ENCODE assay signal across 22 mouse cellular contexts in the genomic region with DNA sequence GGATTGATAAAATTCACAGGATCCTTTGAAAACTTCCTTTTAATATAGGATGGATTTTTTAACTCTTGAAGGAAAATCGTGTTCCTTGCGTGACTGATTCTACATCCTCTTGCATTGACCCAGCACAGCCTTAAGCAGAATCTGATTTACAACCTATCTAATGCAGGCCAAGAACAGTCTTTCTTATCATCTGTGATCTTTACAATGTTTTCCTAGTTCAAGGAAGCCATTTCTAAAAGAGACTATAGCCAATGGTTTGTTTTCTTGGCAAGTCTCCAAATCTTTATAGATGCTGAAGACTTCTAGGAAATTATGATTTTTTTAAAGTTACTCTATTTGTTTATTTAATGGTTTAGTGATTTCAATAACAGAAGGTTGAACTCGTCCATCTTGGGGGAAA. TPM values are rescaled to one million over a fixed set of nuclear protein-coding genes. Genes with fewer than 3 reads are reported as not detected.
DNase-seq lines count a peak whose midpoint lies in the region; ATAC-seq and TF ChIP-seq lines count a peak whose summit lies in the region.
"Had no signal": no experiment of that assay in that cellular context is flagged by ENCODE, and none has a peak within 500 bp of the region (broad histone marks: within the 10 kb centered on the region; RNA-seq: fewer than 3 reads in every experiment).

No protein-coding gene starts in this region.

- no peak for ATAC-seq in kidney, postnatal 0 days (replicated peaks; ENCODE audit: low FRiP score, low read depth)
- ATAC-seq in intestine, embryonic 16.5 days = peak; percentile 50; the same call in 1 of the 2 replicates
- ATAC-seq: forebrain, embryonic 14.5 days; forebrain, embryonic 16.5 days had no signal

- H3K4me3 ChIP-seq in kidney, postnatal 0 days (replicated peaks; ENCODE audit: low read depth, low read length) = no peak overlapping the region
- H3K4me3 ChIP-seq in intestine, embryonic 16.5 days (ENCODE audit: low read length) = no peak overlapping the region
- H3K4me3 ChIP-seq: embryonic facial prominence, embryonic 13.5 days; embryonic facial prominence, embryonic 15.5 days; erythroblast, embryonic 14.5 days; forebrain, embryonic 10.5 days; forebrain, embryonic 12.5 days had no signal

- no peaks in the 10 kb centered on the region for H3K36me3 ChIP-seq in kidney, postnatal 0 days (ENCODE audit: insufficient read depth, low read length)
- H3K36me3 ChIP-seq in intestine, embryonic 16.5 days (ENCODE audit: control insufficient read depth, insufficient read depth, low read length) = no peaks in the 10 kb centered on the region
- H3K36me3 ChIP-seq: embryonic facial prominence, embryonic 13.5 days; embryonic facial prominence, embryonic 15.5 days; forebrain, embryonic 10.5 days; forebrain, embryonic 12.5 days had no signal

- TF ChIP-seq CTCF in kidney, postnatal 0 days (IDR thresholded peaks at IDR 0.05; ENCODE audit: low read depth) = no peak

- H3K4me1 ChIP-seq in kidney, postnatal 0 days (replicated peaks; ENCODE audit: insufficient read depth, low read length) = peaks cover 10% of the 10 kb centered on the region
- H3K4me1 ChIP-seq in intestine, embryonic 16.5 days (ENCODE audit: control insufficient read depth, insufficient read depth, low read length) = 0 out of 2 replicates have a peak, but pooled peaks cover 4% of the 10 kb centered on the region
- H3K4me1 ChIP-seq: forebrain, embryonic 12.5 days had no signal

- H3K27me3 ChIP-seq in kidney, postnatal 0 days (ENCODE audit: insufficient read depth, low read length) = no peaks in the 10 kb centered on the region
- no peaks in the 10 kb centered on the region for H3K27me3 ChIP-seq in intestine, embryonic 16.5 days (replicated peaks; ENCODE audit: control insufficient read depth, insufficient read depth, low read length)
- H3K27me3 ChIP-seq: embryonic facial prominence, embryonic 13.5 days; embryonic facial prominence, embryonic 15.5 days; forebrain, embryonic 12.5 days had no signal

- no peak overlapping the region for H3K27ac ChIP-seq in kidney, postnatal 0 days
- H3K27ac ChIP-seq in intestine, embryonic 16.5 days (ENCODE audit: low read length) = no peak overlapping the region
- H3K27ac ChIP-seq: embryonic facial prominence, embryonic 13.5 days; embryonic facial prominence, embryonic 15.5 days; forebrain, embryonic 10.5 days; forebrain, embryonic 12.5 days had no signal

- no peaks in the 10 kb centered on the region for H3K9me3 ChIP-seq in kidney, postnatal 0 days (replicated peaks; ENCODE audit: low read length)
- H3K9me3 ChIP-seq in intestine, embryonic 16.5 days (ENCODE audit: control insufficient read depth, low read length) = no peaks in the 10 kb centered on the region
- H3K9me3 ChIP-seq: embryonic facial prominence, embryonic 13.5 days; embryonic facial prominence, embryonic 15.5 days; forebrain, embryonic 10.5 days; forebrain, embryonic 12.5 days had no signal

- peak; percentile 62 for DNase-seq in kidney, postnatal 0 days (ENCODE audit: low spot score)
- no peak for DNase-seq in kidney, postnatal 36 days
- peak; percentile 35 for DNase-seq in large intestine, adult 2 months (ENCODE audit: low read depth, low spot score)
- DNase-seq in right cerebral cortex, postnatal 10 days (ENCODE audit: low spot score in 2 of 2) = no peak
- DNase-seq: adrenal gland, adult 2 months; adrenal gland, postnatal 10 days; adrenal gland, postnatal 25 days; cerebellum, adult 11 months; cerebellum, adult 18-20 months; cerebellum, adult 8-10 months; cerebellum, adult 9-11 months; cerebellum, postnatal 14 days; cerebellum, postnatal 36 days; embryo, embryonic 11 days had no signal

- no peak overlapping the region for H3K9ac ChIP-seq in kidney, postnatal 0 days (ENCODE audit: low read depth, low read length)
- H3K9ac ChIP-seq in intestine, embryonic 16.5 days (ENCODE audit: low read depth, low read length) = no peak overlapping the region
- H3K9ac ChIP-seq: embryonic facial prominence, embryonic 13.5 days; embryonic facial prominence, embryonic 15.5 days; forebrain, embryonic 12.5 days had no signal

- 38% methylated on average over 3 of the region's 3 CpGs for WGBS in kidney, postnatal 0 days
- 60% methylated on average over 3 of the region's 3 CpGs for WGBS in intestine, embryonic 16.5 days
- 27% methylated on average over 3 of the region's 3 CpGs for WGBS in large intestine, adult 2 months

- H3K4me2 ChIP-seq in kidney, postnatal 0 days (ENCODE audit: low read length) = no peak overlapping the region
- no peak overlapping the region for H3K4me2 ChIP-seq in intestine, embryonic 16.5 days (ENCODE audit: low read depth, low read length)
- H3K4me2 ChIP-seq: embryonic facial prominence, embryonic 13.5 days; embryonic facial prominence, embryonic 15.5 days; forebrain, embryonic 12.5 days had no signal

RNA-seq across cellular contexts. Expression of a gene that starts 19.3 kb away (rescaled TPM):
- polyA plus RNA-seq in kidney, postnatal 0 days (2015; fragmentation: Nextera tagmentation; extraction: Ambion mirVana) = 30.4 and 32.5 TPM in 2 replicates
- 30.4 and 31.9 TPM in 2 replicates for polyA plus RNA-seq in intestine, embryonic 16.5 days (2015; fragmentation: Nextera tagmentation; extraction: Ambion mirVana)
- 11.0 and 13.0 TPM in 2 replicates for polyA plus RNA-seq in large intestine, adult 2 months (2012; rRNA removed)
- polyA plus RNA-seq: erythroblast, embryonic 14.5 days had no signal

Comparison
In these comparisons a context has a peak if more than half of its experiments do, and no peak if none do; other contexts are left out.
1. DNase-seq: peak in kidney, postnatal 0 days (single experiment) and large intestine, adult 2 months (single experiment); none in kidney, postnatal 36 days (0 of 2) and right cerebral cortex, postnatal 10 days (0 of 2).